Mouse (Mus musculus) E14TG2a.4 (cell line): ENCODE measurements around the gene Mindy1.

Source experiments
- CTCF ChIP-seq: conservative IDR thresholded peaks from 2 replicates; pipeline ENCODE4 v1.5.1; 2014; ENCODE audit warnings: low read length
- NANOG ChIP-seq: IDR thresholded peaks from 2 replicates; pipeline ENCODE4 v1.6.1; 2014; ENCODE audit warnings: borderline replicate concordance, low read length, mixed read lengths

DNA sequence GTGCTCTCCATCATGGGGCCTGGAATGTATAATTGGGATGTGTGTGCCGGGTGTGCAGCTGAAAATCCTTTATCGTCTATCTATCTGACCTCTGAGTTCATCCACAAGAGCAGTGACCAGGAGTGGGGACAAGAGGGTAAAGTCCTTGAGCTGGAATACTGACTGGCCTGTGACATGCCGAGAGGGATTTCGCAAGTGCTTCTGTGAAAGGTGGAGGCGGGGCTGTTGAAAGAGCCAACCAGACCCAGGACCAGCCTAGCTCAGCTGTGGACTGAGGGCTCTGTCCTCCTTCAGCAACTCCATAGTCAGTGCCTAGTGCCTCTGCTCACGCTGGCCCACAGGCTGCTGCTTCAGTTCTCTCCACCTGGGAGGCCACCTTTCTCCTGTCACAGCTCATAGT, 37.4 kb downstream of the Mindy1 start:
- TF ChIP-seq CTCF (no peak), NANOG (no peak)
